Mouse (Mus musculus) heart, postnatal 36 days (tissue): ENCODE data around the gene Shb. TPM values are rescaled to one million over a fixed set of nuclear protein-coding genes. Genes with fewer than 3 reads are reported as not detected.

Source experiments
- microRNA-seq, 2 experiments: library from miRNA; unstranded; fragments of <30 nt; microRNA quantifications; one replicate each; pipeline ENCODE4 v1.2.0; 2021; ENCODE audit warnings: borderline number of aligned reads in 2 of 2
- total RNA-seq, 2 experiments: library from RNA; stranded (reverse); gene quantifications; 2 replicates each; pipeline ENCODE4 v1.2.3; 2021

Shb gene
- total RNA-seq, 2 experiments from 2014 or later: 24.2 to 40.9 TPM

Small RNA genes within 50 kb of the gene (microRNA-seq; reads per million reads assigned to microRNA genes)
- 0 reads per million in 2 experiments for gene Gm22518
- 0 reads per million in 2 experiments for gene Gm25692

Other genes with a start within 250 kb of the Shb start
- 1 to 10 TPM; 5.1 to 5.2 TPM for gene Trmt10b, start 235.3 kb downstream of the Shb start, total RNA-seq
- 10 to 100 TPM; 13.8 to 14.9 TPM for gene Dcaf10, start 190.4 kb downstream of the Shb start, total RNA-seq
- gene Exosc3, start 189.7 kb downstream of the Shb start, total RNA-seq: 10 to 100 TPM; 12.4 to 14.8 TPM
- 100 to 1,000 TPM; 107 to 111 TPM for gene Slc25a51, start 123.7 kb downstream of the Shb start, total RNA-seq